Mouse (Mus musculus): ENCODE measurements around the gene Ndufb4.

GRCm38 (mm10) chr16:37603431-37603830, 50.8 kb downstream of the Ndufb4 start:
- TF ChIP-seq CTCF (IDR thresholded peaks at IDR 0.05; ENCODE audit: extremely low read depth, insufficient read depth, low read length) = no peak
- no peak for TF ChIP-seq POLR2A (IDR thresholded peaks at IDR 0.05; ENCODE audit: extremely low read depth, insufficient read depth, low read length)

All from cortical plate, adult 2 months (tissue).